Mouse (Mus musculus) G1E (cell line): ENCODE data around the gene Selenow.

Experiments used
- CTCF ChIP-seq: IDR thresholded peaks from 2 replicates; pipeline ENCODE4 v1.5.1; 2012; ENCODE audit warnings: low read depth, low read length, inconsistent platforms, mixed read lengths
- GATA1 ChIP-seq: IDR thresholded peaks from 2 replicates; pipeline ENCODE4 v1.6.1; 2012; ENCODE audit warnings: borderline replicate concordance, low read length, inconsistent platforms, mixed read lengths
- GATA2 ChIP-seq: IDR thresholded peaks from 2 replicates; pipeline ENCODE4 v1.6.1; 2012; ENCODE audit warnings: low read depth, low read length, inconsistent platforms, borderline replicate concordance
- POLR2AphosphoS5 ChIP-seq: IDR thresholded peaks from 2 replicates; pipeline ENCODE4 v1.6.1; 2012; ENCODE audit warnings: low read depth, low read length, inconsistent platforms; ENCODE audit not compliant: insufficient replicate concordance
- TAL1 ChIP-seq: conservative IDR thresholded peaks from 2 replicates; pipeline ENCODE4 v1.6.1; 2012; ENCODE audit warnings: low read depth, low read length, inconsistent platforms, mixed read lengths

DNA sequence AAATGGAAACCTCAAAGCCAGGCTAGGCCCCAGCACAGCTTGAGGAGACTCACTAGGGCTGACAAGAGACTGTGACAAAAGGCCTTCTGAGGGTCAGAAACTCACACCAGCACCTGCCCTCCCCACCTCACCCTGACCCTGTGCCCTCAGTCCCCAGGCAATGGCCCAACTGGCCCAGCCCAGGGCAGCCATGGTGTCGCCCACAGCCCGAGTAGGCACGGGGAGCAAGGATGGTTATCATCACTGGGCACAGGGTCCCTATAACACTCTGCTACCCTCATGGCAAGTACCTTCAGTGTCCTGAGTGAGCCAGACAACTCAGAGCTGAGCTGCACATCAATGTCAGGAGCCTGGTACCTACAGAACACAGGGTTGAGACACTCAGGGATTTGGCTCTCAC is 16.4 kb upstream of the Selenow start:
- TF ChIP-seq CTCF (no peak), TAL1 (no peak), GATA1 (no peak), POLR2AphosphoS5 (no peak), GATA2 (no peak)
